Mouse (Mus musculus) stomach, embryonic 14.5 days (tissue): ENCODE data around the gene Ryr3. TPM values are rescaled to one million over a fixed set of nuclear protein-coding genes. Genes with fewer than 3 reads are reported as not detected.

ENCODE experiments used
- ATAC-seq: fragments of 200-750 bp; cut with Nextera tagmentation; 2 replicates; pipeline ENCODE4 v1.8.0; 2017; ENCODE audit warnings: low read depth, moderate TSS enrichment; ENCODE audit not compliant: insufficient number of reproducible peaks, insufficient read depth, low FRiP score
- H3K27ac ChIP-seq: fragments of 300-500 bp; sonication (generic); 2 replicates; pipeline ENCODE4 v1.5.1; 2014; ENCODE audit warnings: mild to moderate bottlenecking, low read length, moderate library complexity, mixed read lengths
- H3K27me3 ChIP-seq: fragments of 300-500 bp; sonication (generic); 2 replicates; pipeline ENCODE4 v1.6.1; 2014; ENCODE audit warnings: low read length, control low read depth, mixed read lengths; ENCODE audit not compliant: control insufficient read depth, insufficient read depth
- H3K36me3 ChIP-seq: fragments of 300-500 bp; sonication (generic); 2 replicates; pipeline ENCODE4 v1.6.1; 2014; ENCODE audit warnings: mild to moderate bottlenecking, control low read depth, low read length, moderate library complexity, mixed read lengths; ENCODE audit not compliant: control insufficient read depth, insufficient read depth
- H3K4me1 ChIP-seq: fragments of 300-500 bp; sonication (generic); 2 replicates; pipeline ENCODE4 v1.6.1; 2014; ENCODE audit warnings: low read length, control low read depth, mixed read lengths; ENCODE audit not compliant: control insufficient read depth, insufficient read depth
- H3K4me2 ChIP-seq: fragments of 300-500 bp; sonication (generic); replicated peaks from 2 replicates; pipeline ENCODE4 v1.6.1; 2014; ENCODE audit warnings: low read depth, low read length, control low read depth
- H3K4me3 ChIP-seq: fragments of 300-500 bp; sonication (generic); 2 replicates; pipeline ENCODE4 v1.5.1; 2014; ENCODE audit warnings: low read depth, low read length, control low read depth
- H3K9ac ChIP-seq: fragments of 300-500 bp; sonication (generic); replicated peaks from 2 replicates; pipeline ENCODE4 v1.6.1; 2014; ENCODE audit warnings: low read depth, mild to moderate bottlenecking, control low read depth, low read length, moderate library complexity, mixed read lengths
- H3K9me3 ChIP-seq: fragments of 300-500 bp; sonication (generic); 2 replicates; pipeline ENCODE4 v1.6.1; 2016; ENCODE audit warnings: low read depth, low read length, control low read depth; ENCODE audit not compliant: control insufficient read depth
- WGBS: fragments of 180-500 bp; shearing (Covaris S2); extraction: QIAGEN DNeasy Blood & Tissue Kit; methylation state at CpG from one replicate; pipeline ENCODE4 v1.1.7; 2014; 5-methylcytosine and 5-hydroxymethylcytosine counted together
- polyA plus RNA-seq: library from polyadenylated mRNA; unstranded; fragments of >200 nt; fragmentation: Nextera tagmentation; extraction: Ambion mirVana; gene quantifications from 2 replicates; pipeline ENCODE4 v1.2.1, GENCODE M21; 2014

Gene Ryr3
- polyA plus RNA-seq, 1 experiment from 2014 or later = 10.8 TPM

- 73% methylated on average over 1 of the region's 1 CpGs for WGBS
- no peak for ATAC-seq
Observed at GRCm38 (mm10) chr2:112677246-112677645, 539.6 kb downstream of the Ryr3 start.

DNA sequence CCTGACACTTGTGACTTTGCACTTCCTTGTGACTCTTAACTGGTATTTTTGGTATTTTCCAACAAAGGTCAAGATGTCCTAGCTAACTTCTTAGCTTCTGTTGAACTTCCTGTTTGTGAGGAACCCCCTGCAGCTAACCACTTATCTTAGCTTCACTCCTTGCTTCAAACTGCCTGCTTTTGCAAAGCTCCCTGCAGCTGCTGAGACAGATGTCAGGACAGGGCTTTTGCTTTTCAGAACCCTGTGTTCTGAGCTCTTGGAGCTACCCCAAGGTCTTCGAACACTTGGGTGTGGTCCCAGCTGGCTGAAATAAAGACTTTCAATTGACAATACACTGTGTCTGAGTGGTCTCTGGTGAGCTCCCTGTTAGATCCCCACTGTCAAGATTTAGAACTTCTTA is 540.2 kb downstream of the Ryr3 start:
- WGBS = 45% methylated on average over 1 of the region's 1 CpGs
- H3K9ac ChIP-seq = no peak overlapping the region

More at GRCm38 (mm10) chr2:112677246-112677645, 539.6 kb downstream of the Ryr3 start:
- no peak overlapping the region for H3K9ac ChIP-seq
- no peaks in the 10 kb centered on the region for H3K27me3 ChIP-seq
- H3K27ac ChIP-seq = no peak overlapping the region
- H3K4me2 ChIP-seq = no peak overlapping the region
- no peaks in the 10 kb centered on the region for H3K9me3 ChIP-seq
- H3K4me1 ChIP-seq = no peaks in the 10 kb centered on the region
- H3K4me3 ChIP-seq = no peak overlapping the region
- H3K36me3 ChIP-seq = no peaks in the 10 kb centered on the region

DNA sequence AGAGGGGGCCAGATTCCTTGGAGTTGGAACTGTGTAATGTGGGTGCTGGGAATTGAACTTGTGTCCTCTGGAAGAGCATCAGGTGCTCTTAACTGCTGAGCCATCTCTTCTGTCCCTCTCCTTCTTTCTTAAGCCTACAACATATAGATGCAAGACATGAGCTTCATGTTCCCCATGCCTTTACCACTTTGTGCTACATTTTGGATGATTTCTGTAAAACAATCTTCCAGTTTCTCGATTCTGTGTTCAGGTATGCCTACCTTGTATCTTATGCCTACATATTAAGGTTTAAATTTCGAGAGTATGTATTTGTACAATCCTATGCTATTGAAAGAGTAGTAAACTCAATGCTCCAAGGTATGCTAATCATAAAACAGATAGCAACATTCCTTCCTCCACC is 540.7 kb downstream of the Ryr3 start:
- Histone ChIP-seq H3K9me3 (no peaks in the 10 kb centered on the region), H3K4me3 (no peak overlapping the region), H3K9ac (no peak overlapping the region), H3K27me3 (no peaks in the 10 kb centered on the region), H3K27ac (no peak overlapping the region), H3K36me3 (no peaks in the 10 kb centered on the region), H3K4me2 (no peak overlapping the region), H3K4me1 (no peaks in the 10 kb centered on the region)
- 81% methylated on average over 2 of the region's 2 CpGs for WGBS
- no peak for ATAC-seq

More for the DNA sequence above, 540.2 kb downstream of the Ryr3 start:
- H3K9me3 ChIP-seq = no peaks in the 10 kb centered on the region
- no peaks in the 10 kb centered on the region for H3K36me3 ChIP-seq
- no peaks in the 10 kb centered on the region for H3K4me1 ChIP-seq
- no peak overlapping the region for H3K4me3 ChIP-seq
- no peak for ATAC-seq
- no peak overlapping the region for H3K4me2 ChIP-seq
- no peaks in the 10 kb centered on the region for H3K27me3 ChIP-seq
- H3K27ac ChIP-seq = no peak overlapping the region

- no peaks in the 10 kb centered on the region for H3K36me3 ChIP-seq
- H3K9me3 ChIP-seq = no peaks in the 10 kb centered on the region
- no peak overlapping the region for H3K9ac ChIP-seq
- H3K4me3 ChIP-seq = no peak overlapping the region
- H3K27me3 ChIP-seq = no peaks in the 10 kb centered on the region
- 70% methylated on average over 3 of the region's 3 CpGs for WGBS
- H3K4me1 ChIP-seq = no peaks in the 10 kb centered on the region
- ATAC-seq = no peak
- no peak overlapping the region for H3K4me2 ChIP-seq
- H3K27ac ChIP-seq = no peak overlapping the region
Observed at GRCm38 (mm10) chr2:112669461-112669860, 547.4 kb downstream of the Ryr3 start.

- no peak for ATAC-seq
- Histone ChIP-seq H3K27ac (no peak overlapping the region), H3K9ac (no peak overlapping the region), H3K4me2 (no peak overlapping the region), H3K27me3 (no peaks in the 10 kb centered on the region), H3K4me1 (no peaks in the 10 kb centered on the region), H3K4me3 (no peak overlapping the region), H3K9me3 (no peaks in the 10 kb centered on the region), H3K36me3 (no peaks in the 10 kb centered on the region)
- WGBS = 40% methylated on average over 5 of the region's 5 CpGs
Observed at GRCm38 (mm10) chr2:112656131-112656530, 560.8 kb downstream of the Ryr3 start.

DNA sequence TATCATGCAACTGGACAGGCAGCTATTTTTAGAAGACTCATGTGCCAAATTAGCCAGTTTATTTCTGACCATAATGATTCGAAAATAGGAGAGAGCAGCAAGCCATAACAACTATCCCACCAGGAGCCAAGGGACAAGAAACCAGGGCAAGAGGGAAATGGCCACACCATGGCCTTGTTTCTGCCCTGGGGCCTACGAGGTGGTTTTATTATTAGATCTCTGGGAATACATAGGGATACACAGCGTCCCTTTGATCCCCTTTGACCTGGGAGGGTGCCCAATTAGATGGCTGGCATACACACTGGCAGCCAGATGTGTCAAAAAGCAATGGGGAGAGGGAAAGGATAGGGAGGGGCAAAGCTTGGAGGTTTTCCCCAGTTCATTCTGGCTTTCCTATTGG is 563.1 kb downstream of the Ryr3 start:
- no peak for ATAC-seq
- Histone ChIP-seq H3K27ac (no peak overlapping the region), H3K9ac (no peak overlapping the region), H3K4me2 (no peak overlapping the region), H3K9me3 (no peaks in the 10 kb centered on the region), H3K4me1 (no peaks in the 10 kb centered on the region), H3K36me3 (no peaks in the 10 kb centered on the region), H3K4me3 (no peak overlapping the region), H3K27me3 (no peaks in the 10 kb centered on the region)
- 71% methylated on average over 3 of the region's 3 CpGs for WGBS

GRCm38 (mm10) chr2:112637206-112637605 is 579.7 kb downstream of the Ryr3 start:
- H3K27ac ChIP-seq = no peak overlapping the region
- H3K36me3 ChIP-seq = no peaks in the 10 kb centered on the region
- no peak for ATAC-seq
- 88% methylated on average over 5 of the region's 5 CpGs for WGBS
- no peak overlapping the region for H3K4me3 ChIP-seq
- H3K9ac ChIP-seq = no peak overlapping the region
- no peak overlapping the region for H3K4me2 ChIP-seq
- H3K4me1 ChIP-seq = no peaks in the 10 kb centered on the region
- H3K9me3 ChIP-seq = no peaks in the 10 kb centered on the region
- H3K27me3 ChIP-seq = no peaks in the 10 kb centered on the region

GRCm38 (mm10) chr2:112632536-112632935 is 584.4 kb downstream of the Ryr3 start:
- no peaks in the 10 kb centered on the region for H3K36me3 ChIP-seq
- 89% methylated on average over 9 of the region's 9 CpGs for WGBS
- no peak overlapping the region for H3K4me2 ChIP-seq
- H3K27ac ChIP-seq = no peak overlapping the region
- H3K4me3 ChIP-seq = no peak overlapping the region
- no peaks in the 10 kb centered on the region for H3K9me3 ChIP-seq
- ATAC-seq = no peak
- H3K27me3 ChIP-seq = no peaks in the 10 kb centered on the region
- H3K9ac ChIP-seq = no peak overlapping the region
- no peaks in the 10 kb centered on the region for H3K4me1 ChIP-seq

DNA sequence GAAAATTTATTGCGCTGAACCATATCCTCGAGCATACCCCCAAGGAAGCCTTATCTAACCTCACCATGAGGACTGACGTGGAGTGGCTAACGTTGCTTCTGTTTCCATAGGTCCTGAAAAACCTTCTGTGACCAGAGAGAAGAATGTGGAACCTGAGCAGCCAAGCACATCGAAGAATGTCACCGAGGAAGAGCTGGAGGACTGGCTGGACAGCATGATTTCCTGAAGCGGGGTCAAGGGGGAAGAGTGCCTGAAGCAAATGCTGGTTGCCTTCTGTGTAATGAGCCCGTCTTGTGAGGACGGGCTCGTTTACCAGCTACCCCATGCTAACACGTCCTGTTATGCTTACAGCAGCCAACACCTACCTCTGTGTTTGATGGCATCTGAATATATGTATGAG is 586.2 kb downstream of the Ryr3 start:
- Histone ChIP-seq H3K4me1 (no peaks in the 10 kb centered on the region), H3K9me3 (no peaks in the 10 kb centered on the region), H3K9ac (no peak overlapping the region), H3K36me3 (no peaks in the 10 kb centered on the region), H3K27me3 (no peaks in the 10 kb centered on the region), H3K4me3 (no peak overlapping the region), H3K4me2 (no peak overlapping the region), H3K27ac (no peak overlapping the region)
- ATAC-seq = no peak
- 78% methylated on average over 11 of the region's 11 CpGs for WGBS
